Comparison of ENCODE assay signal across 23 mouse cellular contexts in genomic region chr14:32410084-32410483, GRCm38 (mm10). TPM values are rescaled to one million over a fixed set of nuclear protein-coding genes. Genes with fewer than 3 reads are reported as not detected.
DNase-seq lines count a peak whose midpoint lies in the region; ATAC-seq lines count a peak whose summit lies in the region.
"Had no signal": no experiment of that assay in that cellular context is flagged by ENCODE, and none has a peak within 500 bp of the region (broad histone marks: within the 10 kb centered on the region; RNA-seq: fewer than 3 reads in every experiment).

No protein-coding gene starts in this region.

- H3K36me3 ChIP-seq in kidney, embryonic 16.5 days (ENCODE audit: insufficient read depth, low read length): no peaks in the 10 kb centered on the region
- H3K36me3 ChIP-seq in neural tube, embryonic 12.5 days: no peaks in the 10 kb centered on the region
- H3K36me3 ChIP-seq: embryonic facial prominence, embryonic 13.5 days; embryonic facial prominence, embryonic 15.5 days; forebrain, embryonic 10.5 days; forebrain, embryonic 12.5 days had no signal

- H3K27me3 ChIP-seq in kidney, embryonic 16.5 days (ENCODE audit: insufficient read depth, low read length): no peaks in the 10 kb centered on the region
- H3K27me3 ChIP-seq in neural tube, embryonic 12.5 days (replicated peaks): peaks cover 36% of the 10 kb centered on the region
- H3K27me3 ChIP-seq: embryonic facial prominence, embryonic 15.5 days; forebrain, embryonic 12.5 days had no signal

- H3K9me3 ChIP-seq in kidney, embryonic 16.5 days (ENCODE audit: low read length): 0 out of 2 replicates have a peak, but pooled peaks cover 2% of the 10 kb centered on the region
- no peaks in the 10 kb centered on the region for H3K9me3 ChIP-seq in neural tube, embryonic 12.5 days
- H3K9me3 ChIP-seq: embryonic facial prominence, embryonic 13.5 days; embryonic facial prominence, embryonic 15.5 days; forebrain, embryonic 10.5 days; forebrain, embryonic 12.5 days had no signal

- ATAC-seq in kidney, embryonic 16.5 days (ENCODE audit: low FRiP score, low TSS enrichment): peak; percentile 42; the same call in 1 of the 2 replicates
- peak; percentile 53; the same call in 1 of the 2 replicates for ATAC-seq in neural tube, embryonic 12.5 days (ENCODE audit: low FRiP score, low read depth)
- ATAC-seq: forebrain, embryonic 14.5 days; forebrain, embryonic 16.5 days had no signal

- 50% methylated on average over 5 of the region's 5 CpGs for WGBS in kidney, embryonic 16.5 days
- 57% methylated on average over 5 of the region's 5 CpGs for WGBS in neural tube, embryonic 12.5 days

- no peaks in the 10 kb centered on the region for H3K4me1 ChIP-seq in kidney, embryonic 16.5 days (ENCODE audit: insufficient read depth, low read length)
- no peaks in the 10 kb centered on the region for H3K4me1 ChIP-seq in neural tube, embryonic 12.5 days
- H3K4me1 ChIP-seq: embryonic facial prominence, embryonic 15.5 days; forebrain, embryonic 10.5 days; forebrain, embryonic 12.5 days had no signal

- H3K27ac ChIP-seq in kidney, embryonic 16.5 days (ENCODE audit: low read length): no peak overlapping the region
- H3K27ac ChIP-seq in neural tube, embryonic 12.5 days: no peak overlapping the region
- H3K27ac ChIP-seq: embryonic facial prominence, embryonic 13.5 days; embryonic facial prominence, embryonic 15.5 days; forebrain, embryonic 10.5 days; forebrain, embryonic 12.5 days had no signal

- no peak overlapping the region for H3K9ac ChIP-seq in kidney, embryonic 16.5 days (replicated peaks; ENCODE audit: low read length)
- H3K9ac ChIP-seq in neural tube, embryonic 12.5 days: no peak overlapping the region
- H3K9ac ChIP-seq: embryonic facial prominence, embryonic 13.5 days; embryonic facial prominence, embryonic 15.5 days; forebrain, embryonic 12.5 days had no signal

- H3K4me3 ChIP-seq in kidney, embryonic 16.5 days (ENCODE audit: low read length): no peak overlapping the region
- no peak overlapping the region for H3K4me3 ChIP-seq in neural tube, embryonic 12.5 days
- H3K4me3 ChIP-seq: embryonic facial prominence, embryonic 13.5 days; embryonic facial prominence, embryonic 15.5 days; erythroblast, embryonic 14.5 days; forebrain, embryonic 10.5 days; forebrain, embryonic 12.5 days had no signal

- no peak for DNase-seq in kidney, adult 18-20 months
- no peak for DNase-seq in neural tube, embryonic 10.5 days (ENCODE audit: extremely low spot score, low spot score)
- DNase-seq: adrenal gland, adult 2 months; adrenal gland, postnatal 10 days; adrenal gland, postnatal 25 days; cerebellum, adult 11 months; cerebellum, adult 18-20 months; cerebellum, adult 8-10 months; cerebellum, adult 9-11 months; cerebellum, postnatal 14 days; cerebellum, postnatal 36 days; embryo, embryonic 11 days had no signal

- H3K4me2 ChIP-seq in kidney, embryonic 16.5 days (replicated peaks; ENCODE audit: low read depth, low read length): no peak overlapping the region
- H3K4me2 ChIP-seq in neural tube, embryonic 12.5 days (replicated peaks): no peak overlapping the region
- H3K4me2 ChIP-seq: embryonic facial prominence, embryonic 13.5 days; embryonic facial prominence, embryonic 15.5 days; forebrain, embryonic 12.5 days had no signal

RNA-seq across cellular contexts. Expression of gene 1700024G13Rik, which starts 21.9 kb away (rescaled TPM):
- polyA plus RNA-seq in kidney, embryonic 16.5 days (2015; fragmentation: Nextera tagmentation; extraction: Ambion mirVana): not detected in 2 replicates
- not detected in 2 replicates for polyA plus RNA-seq in neural tube, embryonic 12.5 days (2016; fragmentation: Nextera tagmentation; extraction: Ambion mirVana)
- polyA plus RNA-seq: adrenal gland, adult 2 months; C2C12; embryonic facial prominence, embryonic 13.5 days; erythroblast, embryonic 14.5 days; forebrain, embryonic 10.5 days; forebrain, embryonic 12.5 days had no signal

RNA-seq across cellular contexts. Expression of gene Slc18a3, which starts 54.6 kb away (rescaled TPM):
- 0.17 and 0.29 TPM in 2 replicates for polyA plus RNA-seq in kidney, embryonic 16.5 days (2015; fragmentation: Nextera tagmentation; extraction: Ambion mirVana)
- polyA plus RNA-seq in neural tube, embryonic 12.5 days (2016; fragmentation: Nextera tagmentation; extraction: Ambion mirVana): 30.0 and 33.1 TPM in 2 replicates
- polyA plus RNA-seq: C2C12; erythroblast, embryonic 14.5 days had no signal

RNA-seq across cellular contexts. Expression of gene Chat, which starts 55.7 kb away (rescaled TPM):
- polyA plus RNA-seq in kidney, embryonic 16.5 days (2015; fragmentation: Nextera tagmentation; extraction: Ambion mirVana): 0.05 and 0.10 TPM in 2 replicates
- polyA plus RNA-seq in neural tube, embryonic 12.5 days (2016; fragmentation: Nextera tagmentation; extraction: Ambion mirVana): 4.4 and 5.6 TPM in 2 replicates
- polyA plus RNA-seq: adrenal gland, adult 2 months; C2C12; embryonic facial prominence, embryonic 11.5 days; erythroblast, embryonic 14.5 days; forebrain, embryonic 10.5 days; forebrain, embryonic 14.5 days had no signal

Comparison
In these comparisons a context has a peak if more than half of its experiments do, and no peak if none do; other contexts are left out.
1. RNA of gene Slc18a3, which starts 54.6 kb away (polyA plus RNA-seq): 30.0 to 33.1 TPM in neural tube, embryonic 12.5 days; 0.17 to 0.29 TPM in kidney, embryonic 16.5 days; every median in the first group is over 10 times any median in the second.